Mouse (Mus musculus): Measurements from ENCODE around the gene Abca6. TPM values are rescaled to one million over a fixed set of nuclear protein-coding genes. Genes with fewer than 3 reads are reported as not detected.

Gene Abca6
- polyA plus RNA-seq, 1 experiment: 1.1 TPM

DNA sequence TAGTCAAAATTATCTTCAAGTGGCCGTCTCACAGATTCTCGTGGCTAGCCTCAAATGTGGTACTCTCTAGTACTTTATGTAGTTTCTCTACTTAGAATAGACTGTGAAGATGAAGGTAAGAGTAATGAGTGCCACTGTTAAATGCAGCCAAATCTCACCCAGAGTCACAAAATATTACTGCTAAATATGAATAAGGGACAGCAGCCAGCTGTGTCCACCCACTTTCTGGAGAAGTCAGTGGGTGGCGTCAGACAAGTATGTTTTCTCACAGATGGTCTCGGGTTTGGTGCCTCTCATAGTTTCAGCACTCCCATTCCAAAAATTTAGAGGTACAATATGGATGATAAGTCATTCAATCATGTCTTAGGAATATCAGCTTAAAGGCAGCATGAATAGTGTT lies 56.3 kb downstream of the Abca6 start:
- Histone ChIP-seq H3K27me3 (ENCODE audit: control insufficient read depth, insufficient read depth, low read length) (no peaks in the 10 kb centered on the region), H3K4me1 (ENCODE audit: control insufficient read depth, insufficient read depth, low read length) (no peaks in the 10 kb centered on the region), H3K4me3 (replicated peaks; ENCODE audit: insufficient read depth, low read depth, low read length) (no peak overlapping the region), H3K27ac (ENCODE audit: insufficient read depth, low read length) (no peak overlapping the region)
- 86% methylated on average over 4 of the region's 4 CpGs for WGBS
- no peak for DNase-seq
- TF ChIP-seq POLR2A (IDR thresholded peaks at IDR 0.05; ENCODE audit: borderline replicate concordance, insufficient read depth, low read length) (no peak), CTCF (IDR thresholded peaks at IDR 0.05; ENCODE audit: borderline replicate concordance, insufficient read depth, low read depth, low read length) (no peak)

- TF ChIP-seq POLR2A (IDR thresholded peaks at IDR 0.05; ENCODE audit: borderline replicate concordance, insufficient read depth, low read length) (no peak), CTCF (IDR thresholded peaks at IDR 0.05; ENCODE audit: borderline replicate concordance, insufficient read depth, low read depth, low read length) (no peak)
- no peak overlapping the region for H3K4me3 ChIP-seq (replicated peaks; ENCODE audit: insufficient read depth, low read depth, low read length)
- over 99% methylated on average over 3 of the region's 3 CpGs for WGBS
- DNase-seq: no peak
- H3K4me1 ChIP-seq (ENCODE audit: control insufficient read depth, insufficient read depth, low read length): no peaks in the 10 kb centered on the region; the same call in 1 of the 2 replicates
- no peak overlapping the region for H3K27ac ChIP-seq (ENCODE audit: insufficient read depth, low read length)
- H3K27me3 ChIP-seq (ENCODE audit: control insufficient read depth, insufficient read depth, low read length): no peaks in the 10 kb centered on the region
Observed at GRCm38 (mm10) chr11:110171212-110171611, 80.4 kb downstream of the Abca6 start.

DNA sequence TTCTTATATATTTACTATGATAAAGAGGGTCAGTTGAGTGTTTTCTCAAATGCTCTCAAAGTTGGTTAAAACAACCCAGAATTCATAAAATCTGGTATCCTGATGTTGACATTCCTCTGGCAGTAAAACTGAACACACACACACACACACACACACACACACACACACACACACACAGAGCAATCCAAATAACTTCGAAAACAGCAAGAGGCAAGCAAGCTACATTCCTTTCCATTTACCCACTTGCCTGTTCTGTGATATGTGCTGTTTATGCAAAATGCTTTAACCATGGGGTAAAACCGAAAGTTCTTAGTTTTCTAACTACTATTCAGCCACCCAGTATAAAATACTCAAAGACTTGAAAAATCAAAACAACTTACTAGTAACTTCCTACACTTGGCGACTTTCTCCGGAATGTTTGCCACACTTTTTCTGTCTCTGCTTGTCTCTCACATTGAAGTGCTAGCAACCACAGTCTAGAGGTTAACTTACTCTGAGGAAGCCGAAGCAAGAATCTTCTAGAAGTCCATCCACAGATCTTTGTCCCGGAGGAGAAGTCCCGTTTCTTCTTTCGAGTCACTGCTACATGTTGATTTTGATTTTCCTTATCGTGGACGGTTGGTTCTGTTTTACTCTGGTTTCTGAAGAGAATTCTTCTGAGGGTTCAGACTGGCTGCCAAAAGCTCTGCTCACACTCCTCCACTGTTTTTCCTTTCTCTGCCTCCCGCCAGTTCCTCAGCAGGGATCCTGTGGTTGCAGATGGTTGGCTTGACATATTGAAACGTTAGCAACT lies 83.9 kb downstream of the Abca6 start, which contains the start of gene Abca9:
TSS of gene Abca9 (minus strand) at position 738 of the 793 bp plus-strand sequence.
- Histone ChIP-seq H3K27ac (ENCODE audit: insufficient read depth, low read length) (no peak within 1 kb of the TSS), H3K27me3 (ENCODE audit: control insufficient read depth, insufficient read depth, low read length) (no peaks in the 10 kb centered on the region), H3K4me1 (ENCODE audit: control insufficient read depth, insufficient read depth, low read length) (no peaks in the 10 kb centered on the region; the same call in 1 of the 2 replicates), H3K4me3 (replicated peaks; ENCODE audit: insufficient read depth, low read depth, low read length) (peak within 1 kb of the TSS; percentile 34)
- DNase-seq: peak; percentile 47 to 62
- 8% methylated on average over 12 of the region's 12 CpGs for WGBS
- TF ChIP-seq CTCF (IDR thresholded peaks at IDR 0.05; ENCODE audit: borderline replicate concordance, insufficient read depth, low read depth, low read length): no peak
- no peak for TF ChIP-seq POLR2A (IDR thresholded peaks at IDR 0.05; ENCODE audit: borderline replicate concordance, insufficient read depth, low read length)

- no peaks in the 10 kb centered on the region for H3K27me3 ChIP-seq (ENCODE audit: control insufficient read depth, insufficient read depth, low read length)
- 96% methylated on average over 3 of the region's 3 CpGs for WGBS
- DNase-seq: no peak
- no peak overlapping the region for H3K4me3 ChIP-seq (replicated peaks; ENCODE audit: insufficient read depth, low read depth, low read length)
- TF ChIP-seq CTCF (IDR thresholded peaks at IDR 0.05; ENCODE audit: borderline replicate concordance, insufficient read depth, low read depth, low read length) (no peak), POLR2A (IDR thresholded peaks at IDR 0.05; ENCODE audit: borderline replicate concordance, insufficient read depth, low read length) (no peak)
- H3K27ac ChIP-seq (ENCODE audit: insufficient read depth, low read length): no peak overlapping the region
- H3K4me1 ChIP-seq (ENCODE audit: control insufficient read depth, insufficient read depth, low read length): no peaks in the 10 kb centered on the region; the same call in 1 of the 2 replicates
Observed at GRCm38 (mm10) chr11:110165822-110166221, 85.8 kb downstream of the Abca6 start.

- no peak overlapping the region for H3K4me3 ChIP-seq (replicated peaks; ENCODE audit: insufficient read depth, low read depth, low read length)
- no peak overlapping the region for H3K27ac ChIP-seq (ENCODE audit: insufficient read depth, low read length)
- no peaks in the 10 kb centered on the region for H3K27me3 ChIP-seq (ENCODE audit: control insufficient read depth, insufficient read depth, low read length)
- no peak for DNase-seq
- TF ChIP-seq POLR2A (IDR thresholded peaks at IDR 0.05; ENCODE audit: borderline replicate concordance, insufficient read depth, low read length) (no peak), CTCF (IDR thresholded peaks at IDR 0.05; ENCODE audit: borderline replicate concordance, insufficient read depth, low read depth, low read length) (no peak)
- H3K4me1 ChIP-seq (ENCODE audit: control insufficient read depth, insufficient read depth, low read length): no peaks in the 10 kb centered on the region; the same call in 1 of the 2 replicates
Observed at GRCm38 (mm10) chr11:110165409-110165808, 86.2 kb downstream of the Abca6 start.

- no peak overlapping the region for H3K4me3 ChIP-seq (replicated peaks; ENCODE audit: insufficient read depth, low read depth, low read length)
- no peaks in the 10 kb centered on the region for H3K27me3 ChIP-seq (ENCODE audit: control insufficient read depth, insufficient read depth, low read length)
- no peak for TF ChIP-seq CTCF (IDR thresholded peaks at IDR 0.05; ENCODE audit: borderline replicate concordance, insufficient read depth, low read depth, low read length)
- WGBS: 79% methylated on average over 6 of the region's 6 CpGs
- no peak overlapping the region for H3K27ac ChIP-seq (ENCODE audit: insufficient read depth, low read length)
- no peak for DNase-seq
- H3K4me1 ChIP-seq (ENCODE audit: control insufficient read depth, insufficient read depth, low read length): no peaks in the 10 kb centered on the region
Observed at GRCm38 (mm10) chr11:110157059-110157458, 94.5 kb downstream of the Abca6 start.

DNA sequence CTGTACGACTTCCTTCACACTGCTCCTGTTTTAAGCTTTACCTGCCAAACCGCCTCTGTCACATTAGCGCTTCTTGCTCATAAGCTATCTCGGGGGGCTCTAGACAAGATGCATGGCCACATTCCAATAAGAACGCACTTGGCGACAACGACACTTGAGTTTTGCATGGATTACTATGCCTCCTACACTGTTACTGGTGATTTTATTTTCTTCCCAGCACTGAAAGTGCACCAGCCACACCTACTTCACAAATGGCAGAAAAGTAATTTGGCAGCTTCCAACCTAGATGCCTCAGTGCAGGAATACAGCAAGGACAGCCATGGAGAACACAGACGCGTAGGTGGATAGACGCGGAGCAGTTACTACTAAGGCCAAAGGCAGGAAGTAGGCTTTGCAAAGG lies 95.6 kb downstream of the Abca6 start:
- Histone ChIP-seq H3K27me3 (ENCODE audit: control insufficient read depth, insufficient read depth, low read length) (no peaks in the 10 kb centered on the region), H3K4me1 (ENCODE audit: control insufficient read depth, insufficient read depth, low read length) (no peaks in the 10 kb centered on the region), H3K27ac (ENCODE audit: insufficient read depth, low read length) (no peak overlapping the region), H3K4me3 (replicated peaks; ENCODE audit: insufficient read depth, low read depth, low read length) (no peak overlapping the region)
- no peak for DNase-seq
- TF ChIP-seq CTCF (IDR thresholded peaks at IDR 0.05; ENCODE audit: borderline replicate concordance, insufficient read depth, low read depth, low read length): no peak
- WGBS: 91% methylated on average over 11 of the region's 11 CpGs

- 97% methylated on average over 5 of the region's 5 CpGs for WGBS
- DNase-seq: no peak
- TF ChIP-seq POLR2A (IDR thresholded peaks at IDR 0.05; ENCODE audit: borderline replicate concordance, insufficient read depth, low read length) (no peak), CTCF (IDR thresholded peaks at IDR 0.05; ENCODE audit: borderline replicate concordance, insufficient read depth, low read depth, low read length) (no peak)
- no peak overlapping the region for H3K27ac ChIP-seq (ENCODE audit: insufficient read depth, low read length)
- no peaks in the 10 kb centered on the region for H3K4me1 ChIP-seq (ENCODE audit: control insufficient read depth, insufficient read depth, low read length)
- no peak overlapping the region for H3K4me3 ChIP-seq (replicated peaks; ENCODE audit: insufficient read depth, low read depth, low read length)
- no peaks in the 10 kb centered on the region for H3K27me3 ChIP-seq (ENCODE audit: control insufficient read depth, insufficient read depth, low read length)
Observed at GRCm38 (mm10) chr11:110147640-110148039, 103.9 kb downstream of the Abca6 start.

All from cerebellum, adult 2 months (tissue).